Mouse (Mus musculus) neural tube, embryonic 13.5 days (tissue): ENCODE measurements around the gene Eml3. TPM values are rescaled to one million over a fixed set of nuclear protein-coding genes. Genes with fewer than 3 reads are reported as not detected.
A peak's percentile ranks its signal among the peaks of the same experiment; 100 is the strongest.

Experiments
- ATAC-seq: fragments of 200-750 bp; cut with Nextera tagmentation; 2 replicates; pipeline ENCODE4 v1.8.0; 2017; ENCODE audit warnings: low read depth, mild to moderate bottlenecking, moderate TSS enrichment, moderate library complexity
- H3K27ac ChIP-seq: fragments of 300-500 bp; sonication (generic); replicated peaks from 2 replicates; pipeline ENCODE4 v1.5.1; 2015; ENCODE audit warnings: moderate library complexity, mild to moderate bottlenecking, inconsistent platforms
- H3K27me3 ChIP-seq: fragments of 300-500 bp; sonication (generic); 2 replicates; pipeline ENCODE4 v1.6.1; 2015; ENCODE audit warnings: mild to moderate bottlenecking, inconsistent platforms
- H3K36me3 ChIP-seq: fragments of 300-500 bp; sonication (generic); 2 replicates; pipeline ENCODE4 v1.6.1; 2015; ENCODE audit warnings: mild to moderate bottlenecking, inconsistent platforms
- H3K4me1 ChIP-seq: fragments of 300-500 bp; sonication (generic); replicated peaks from 2 replicates; pipeline ENCODE4 v1.6.1; 2015; ENCODE audit warnings: inconsistent platforms
- H3K4me2 ChIP-seq: fragments of 300-500 bp; sonication (generic); 2 replicates; pipeline ENCODE4 v1.6.1; 2015; ENCODE audit warnings: inconsistent platforms, mild to moderate bottlenecking, moderate library complexity
- H3K4me3 ChIP-seq: fragments of 300-500 bp; sonication (generic); 2 replicates; pipeline ENCODE4 v1.5.1; 2015; ENCODE audit warnings: mild to moderate bottlenecking, inconsistent platforms
- H3K9ac ChIP-seq: fragments of 300-500 bp; sonication (generic); 2 replicates; pipeline ENCODE4 v1.6.1; 2015; ENCODE audit warnings: moderate library complexity, mild to moderate bottlenecking, inconsistent platforms
- H3K9me3 ChIP-seq: fragments of 300-500 bp; sonication (generic); 2 replicates; pipeline ENCODE4 v1.6.1; 2016; ENCODE audit warnings: inconsistent platforms
- WGBS: fragments of 180-500 bp; shearing (Covaris S2); methylation state at CpG from one replicate; pipeline ENCODE4 v1.1.7; 2015; 5-methylcytosine and 5-hydroxymethylcytosine counted together
- polyA plus RNA-seq: library from polyadenylated mRNA; unstranded; fragments of >200 nt; fragmentation: Nextera tagmentation; extraction: Ambion mirVana; gene quantifications from 2 replicates; pipeline ENCODE4 v1.2.1, GENCODE M21; 2015

Eml3 gene
- polyA plus RNA-seq, 1 experiment from 2014 or later: 11.8 TPM

GRCm38 (mm10) chr19:8942276-8942964, 13.1 kb downstream of the Eml3 start:
- H3K4me1 ChIP-seq: peaks cover 44% of the 10 kb centered on the region
- under 1% methylated on average over 46 of the region's 46 CpGs for WGBS
- H3K27me3 ChIP-seq: no peaks in the 10 kb centered on the region
- peak overlapping the region; percentile 77 for H3K4me2 ChIP-seq
- ATAC-seq: no peak; the same call in 1 of the 2 replicates
- peaks cover 37% of the 10 kb centered on the region for H3K36me3 ChIP-seq
- no peaks in the 10 kb centered on the region for H3K9me3 ChIP-seq
- H3K4me3 ChIP-seq: peak overlapping the region; percentile 96
- H3K9ac ChIP-seq: peak overlapping the region; percentile 100
- H3K27ac ChIP-seq: peak overlapping the region; percentile 95

GRCm38 (mm10) chr19:8943047-8943446, 13.7 kb downstream of the Eml3 start:
- Histone ChIP-seq H3K9ac (peak overlapping the region; percentile 100), H3K4me1 (peaks cover 44% of the 10 kb centered on the region), H3K36me3 (peaks cover 40% of the 10 kb centered on the region), H3K27ac (no peak overlapping the region), H3K4me3 (peak overlapping the region; percentile 96), H3K27me3 (no peaks in the 10 kb centered on the region), H3K4me2 (peak overlapping the region; percentile 77), H3K9me3 (no peaks in the 10 kb centered on the region)
- 82% methylated on average over 2 of the region's 2 CpGs for WGBS
- ATAC-seq: no peak

- Histone ChIP-seq H3K4me2 (peak overlapping the region; percentile 77), H3K27ac (0 out of 2 replicates have a peak overlapping the region, but pooled peaks have one; percentile 4), H3K36me3 (peaks cover 51% of the 10 kb centered on the region), H3K4me1 (peaks cover 44% of the 10 kb centered on the region), H3K4me3 (peak overlapping the region; percentile 9), H3K27me3 (no peaks in the 10 kb centered on the region), H3K9me3 (no peaks in the 10 kb centered on the region), H3K9ac (peak overlapping the region; percentile 55)
- ATAC-seq: no peak
- WGBS: 70% methylated on average over 5 of the region's 5 CpGs
Measured at GRCm38 (mm10) chr19:8944062-8944461, 14.7 kb downstream of the Eml3 start.

- Histone ChIP-seq H3K4me3 (peak overlapping the region; percentile 21), H3K4me1 (peaks cover 44% of the 10 kb centered on the region), H3K9me3 (no peaks in the 10 kb centered on the region), H3K27me3 (no peaks in the 10 kb centered on the region), H3K27ac (no peak overlapping the region), H3K9ac (peak overlapping the region; percentile 55), H3K4me2 (peak overlapping the region; percentile 77), H3K36me3 (peaks cover 57% of the 10 kb centered on the region)
- ATAC-seq: no peak
- 40% methylated on average over 5 of the region's 5 CpGs for WGBS
Measured at GRCm38 (mm10) chr19:8944750-8945149, 15.4 kb downstream of the Eml3 start.

GRCm38 (mm10) chr19:8945251-8945650, 15.9 kb downstream of the Eml3 start:
- Histone ChIP-seq H3K9me3 (no peaks in the 10 kb centered on the region), H3K9ac (peak overlapping the region; percentile 55; the same call in 1 of the 2 replicates), H3K4me3 (peak overlapping the region; percentile 21; the same call in 1 of the 2 replicates), H3K36me3 (peaks cover 62% of the 10 kb centered on the region), H3K4me1 (peaks cover 42% of the 10 kb centered on the region), H3K4me2 (peak overlapping the region; percentile 77), H3K27ac (no peak overlapping the region), H3K27me3 (no peaks in the 10 kb centered on the region)
- WGBS: 90% methylated on average over 6 of the region's 6 CpGs
- ATAC-seq: no peak

- H3K9me3 ChIP-seq: no peaks in the 10 kb centered on the region
- H3K4me1 ChIP-seq: peaks cover 37% of the 10 kb centered on the region
- H3K27ac ChIP-seq: no peak overlapping the region
- H3K27me3 ChIP-seq: no peaks in the 10 kb centered on the region
- H3K4me3 ChIP-seq: no peak overlapping the region
- no peak overlapping the region for H3K9ac ChIP-seq
- peaks cover 79% of the 10 kb centered on the region for H3K36me3 ChIP-seq
- 94% methylated on average over 7 of the region's 7 CpGs for WGBS
- ATAC-seq: no peak
- no peak overlapping the region for H3K4me2 ChIP-seq
Measured at GRCm38 (mm10) chr19:8946929-8947328, 17.6 kb downstream of the Eml3 start.

GRCm38 (mm10) chr19:8950190-8950589, 20.8 kb downstream of the Eml3 start:
- Histone ChIP-seq H3K9ac (no peak overlapping the region), H3K9me3 (no peaks in the 10 kb centered on the region), H3K4me2 (no peak overlapping the region), H3K36me3 (peaks cover 77% of the 10 kb centered on the region), H3K4me1 (peaks cover 37% of the 10 kb centered on the region), H3K27ac (no peak overlapping the region), H3K27me3 (no peaks in the 10 kb centered on the region), H3K4me3 (no peak overlapping the region)
- 97% methylated on average over 5 of the region's 5 CpGs for WGBS
- ATAC-seq: no peak

- no peaks in the 10 kb centered on the region for H3K27me3 ChIP-seq
- peak overlapping the region; percentile 77 for H3K9ac ChIP-seq
- peak overlapping the region; percentile 94 for H3K27ac ChIP-seq
- peaks cover 45% of the 10 kb centered on the region for H3K4me1 ChIP-seq
- H3K4me3 ChIP-seq: peak overlapping the region; percentile 82; the same call in 1 of the 2 replicates
- no peak overlapping the region for H3K4me2 ChIP-seq
- no peak for ATAC-seq
- whole genome bisulfite sequencing: 82% methylated on average over 9 of the region's 9 CpGs
- no peaks in the 10 kb centered on the region for H3K9me3 ChIP-seq
- peaks cover 76% of the 10 kb centered on the region for H3K36me3 ChIP-seq
Measured at GRCm38 (mm10) chr19:8952241-8952640, 22.9 kb downstream of the Eml3 start.

GRCm38 (mm10) chr19:8953135-8954039, 24.0 kb downstream of the Eml3 start, which contains the start of gene Tut1:
Gene Tut1 (plus strand): TSS chr19:8953847.
- Histone ChIP-seq H3K9me3 (no peaks in the 10 kb centered on the region), H3K9ac (peak within 1 kb of the TSS; percentile 83), H3K4me1 (peaks cover 45% of the 10 kb centered on the region), H3K27ac (peak within 1 kb of the TSS; percentile 94), H3K4me2 (peak within 1 kb of the TSS; percentile 91), H3K36me3 (peaks cover 74% of the 10 kb centered on the region), H3K4me3 (peak within 1 kb of the TSS; percentile 82), H3K27me3 (no peaks in the 10 kb centered on the region)
- peak; percentile 95 for ATAC-seq
- 2% methylated on average over 46 of the region's 46 CpGs for WGBS

GRCm38 (mm10) chr19:8954171-8954570, 24.8 kb downstream of the Eml3 start:
- ATAC-seq: 0 out of 2 replicates have a peak, but pooled peaks have one; percentile 2
- H3K9ac ChIP-seq: peak overlapping the region; percentile 83
- no peaks in the 10 kb centered on the region for H3K9me3 ChIP-seq
- H3K27me3 ChIP-seq: no peaks in the 10 kb centered on the region
- WGBS: 7% methylated on average over 9 of the region's 9 CpGs
- peaks cover 72% of the 10 kb centered on the region for H3K36me3 ChIP-seq
- H3K4me3 ChIP-seq: peak overlapping the region; percentile 82
- peak overlapping the region; percentile 91 for H3K4me2 ChIP-seq
- peaks cover 45% of the 10 kb centered on the region for H3K4me1 ChIP-seq
- H3K27ac ChIP-seq: peak overlapping the region; percentile 94

- Histone ChIP-seq H3K4me1 (peaks cover 10% of the 10 kb centered on the region), H3K4me3 (no peak overlapping the region), H3K4me2 (no peak overlapping the region), H3K27ac (no peak overlapping the region), H3K36me3 (peaks cover 85% of the 10 kb centered on the region), H3K9ac (0 out of 2 replicates have a peak overlapping the region, but pooled peaks have one; percentile 13), H3K9me3 (no peaks in the 10 kb centered on the region), H3K27me3 (no peaks in the 10 kb centered on the region)
- WGBS: 92% methylated on average over 2 of the region's 2 CpGs
- no peak for ATAC-seq
Measured at GRCm38 (mm10) chr19:8962256-8962655, 32.9 kb downstream of the Eml3 start.

- H3K9me3 ChIP-seq: no peaks in the 10 kb centered on the region
- ATAC-seq: no peak
- H3K27ac ChIP-seq: no peak overlapping the region
- H3K4me1 ChIP-seq: peaks cover 30% of the 10 kb centered on the region
- peaks cover 73% of the 10 kb centered on the region for H3K36me3 ChIP-seq
- no peak overlapping the region for H3K4me2 ChIP-seq
- H3K27me3 ChIP-seq: no peaks in the 10 kb centered on the region
- WGBS: 88% methylated on average over 11 of the region's 11 CpGs
- no peak overlapping the region for H3K4me3 ChIP-seq
- 0 out of 2 replicates have a peak overlapping the region, but pooled peaks have one; percentile 8 for H3K9ac ChIP-seq
Measured at GRCm38 (mm10) chr19:8965075-8965474, 35.7 kb downstream of the Eml3 start.
